Mouse (Mus musculus) heart, adult 2 months (tissue): Measurements from ENCODE around the gene Ces2a.

Experiments used
- CTCF ChIP-seq: fragments of 200-600 bp; IDR thresholded peaks from 2 replicates; pipeline ENCODE4 v1.8.1; 2022; ENCODE audit warnings: antibody characterized with exemption, mild to moderate bottlenecking, moderate library complexity
- POLR2A ChIP-seq: fragments of 200-500 bp; IDR thresholded peaks from 2 replicates; pipeline ENCODE4 v1.6.1; 2011; ENCODE audit warnings: mild to moderate bottlenecking, low read depth, low read length, control low read depth; ENCODE audit not compliant: insufficient read depth

- TF ChIP-seq CTCF (no peak), POLR2A (no peak)
These were observed 27.3 kb downstream of the Ces2a start for GRCm38 (mm10) chr8:104761126-104761525.
